Mouse (Mus musculus) lung, adult 18-20 months (tissue): ENCODE measurements around the gene Defa17.
"Not testable (repeated sequence)": the region's sequence is repeated elsewhere in the genome, so short reads cannot be mapped to it uniquely, and the experiment has no call there.

ENCODE experiments used
- DNase-seq, 2 experiments: peaks; one replicate each; pipeline ENCODE4 v3.0.0; 2022; ENCODE audit warnings: mixed read lengths in 2 of 2

The Defa17 gene

GRCm38 (mm10) chr8:21655480-21655879, at the start of gene Defa17:
Gene Defa17 (plus strand): TSS chr8:21655780.
- DNase-seq = not testable (repeated sequence)

- DNase-seq = not testable (repeated sequence)
Measured at GRCm38 (mm10) chr8:21617883-21618282, 37.7 kb upstream of the Defa17 start, which contains the start of gene Defa26. Gene Defa26 (plus strand): TSS chr8:21618183.

GRCm38 (mm10) chr8:21665497-21665896, 9.9 kb downstream of the Defa17 start, which contains the start of gene Defa34:
Gene Defa34 (plus strand): TSS chr8:21665797.
- not testable (repeated sequence) for DNase-seq

- not testable (repeated sequence) for DNase-seq
Measured at GRCm38 (mm10) chr8:21703545-21703944, 48.0 kb downstream of the Defa17 start, which contains the start of gene AY761184. Gene AY761184 (minus strand): TSS chr8:21703645.
